Mouse (Mus musculus) thymus, adult 2 months (tissue): ENCODE data around the gene Olfr281.

Source experiments
- CTCF ChIP-seq: fragments of 200-500 bp; IDR thresholded peaks from 2 replicates; pipeline ENCODE4 v1.5.1; 2012; ENCODE audit warnings: mild to moderate bottlenecking, control low read depth, low read length, moderate library complexity, borderline replicate concordance; ENCODE audit not compliant: control insufficient read depth, poor library complexity, insufficient read depth; ENCODE audit errors: extremely low read depth
- POLR2A ChIP-seq: fragments of 200-500 bp; IDR thresholded peaks from 2 replicates; pipeline ENCODE4 v1.6.1; 2012; ENCODE audit warnings: mild to moderate bottlenecking, low read length, control low read depth, moderate library complexity; ENCODE audit not compliant: control insufficient read depth, poor library complexity, insufficient read depth; ENCODE audit errors: extremely low read depth

- TF ChIP-seq POLR2A (no peak), CTCF (no peak)
These were observed 42.8 kb upstream of the Olfr281 start for GRCm38 (mm10) chr15:98409635-98410034.
